Mouse (Mus musculus) heart, postnatal 4 days (tissue): ENCODE measurements around the gene Hist1h4i. TPM values are rescaled to one million over a fixed set of nuclear protein-coding genes. Genes with fewer than 3 reads are reported as not detected.

Experiments
- DNase-seq: peaks from one replicate; pipeline ENCODE4 v3.0.0; 2021
- total RNA-seq, 2 experiments: library from RNA; stranded (reverse); gene quantifications; 2 replicates each; pipeline ENCODE4 v1.2.3; 2021

Gene Hist1h4i
- total RNA-seq, 2 experiments from 2014 or later: 139 to 147 TPM

GRCm38 (mm10) chr13:22008707-22009106 is 32.5 kb downstream of the Hist1h4i start:
- DNase-seq: no peak

- DNase-seq: no peak
Observed at GRCm38 (mm10) chr13:22007872-22008271, 33.3 kb downstream of the Hist1h4i start.

DNA sequence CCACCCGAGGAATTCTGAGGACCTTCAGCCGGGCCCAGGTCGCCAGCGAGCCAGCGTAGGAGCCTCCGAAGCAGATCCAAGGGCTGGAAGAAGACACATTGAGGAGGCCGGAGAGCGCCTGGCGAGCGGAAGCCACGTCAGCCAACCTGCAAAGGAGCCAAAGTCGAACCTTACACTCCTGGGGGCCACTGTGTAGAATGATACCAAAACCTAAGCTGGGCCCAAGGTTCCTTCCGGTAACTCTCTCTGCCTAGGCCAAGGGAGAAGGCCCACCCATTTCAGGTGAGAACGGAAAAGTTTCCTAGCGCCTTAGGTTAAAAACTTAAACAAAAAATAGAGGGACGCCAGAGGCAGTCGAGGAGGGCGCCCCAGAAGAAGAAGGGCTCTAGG is 34.0 kb downstream of the Hist1h4i start:
- no peak for DNase-seq

DNA sequence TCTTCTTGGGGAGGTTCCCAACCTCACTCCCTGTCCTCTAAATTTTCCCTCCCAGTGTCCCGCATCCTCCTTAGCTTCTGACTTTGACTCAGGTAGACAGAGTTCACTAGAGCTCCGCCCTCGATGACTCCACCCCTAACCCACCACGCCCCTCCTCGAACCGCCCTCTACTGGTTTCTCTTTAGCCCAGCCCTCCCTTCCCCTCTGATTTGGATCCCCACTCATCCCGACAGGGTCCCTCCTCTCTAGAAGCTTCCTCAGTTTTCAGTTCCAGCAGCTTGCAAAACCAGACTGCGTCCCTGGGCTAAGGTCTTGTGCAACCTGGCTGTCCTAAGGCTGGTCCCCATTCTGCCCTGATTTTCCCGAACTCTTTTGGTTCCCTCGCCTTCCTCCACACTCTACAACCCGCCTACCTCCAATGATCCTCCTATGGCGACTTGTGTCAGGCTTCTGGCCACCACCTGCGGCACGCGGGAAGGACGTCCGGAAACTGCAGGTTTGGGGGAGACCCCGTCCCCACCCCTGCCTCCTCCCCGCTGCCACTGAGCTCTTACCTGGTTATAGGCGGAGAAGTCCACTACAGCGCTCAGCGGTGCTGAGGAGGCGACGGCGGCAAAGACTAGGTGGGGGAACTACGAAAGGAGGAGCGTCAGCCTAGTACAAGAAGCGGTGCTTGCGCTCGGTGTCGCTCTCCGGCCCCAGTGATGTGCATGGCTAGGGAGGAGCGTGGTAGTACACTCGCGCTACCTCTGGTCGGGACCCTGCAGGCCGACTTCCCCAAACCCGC is 34.6 kb downstream of the Hist1h4i start:
- peak; percentile 47 for DNase-seq

DNA sequence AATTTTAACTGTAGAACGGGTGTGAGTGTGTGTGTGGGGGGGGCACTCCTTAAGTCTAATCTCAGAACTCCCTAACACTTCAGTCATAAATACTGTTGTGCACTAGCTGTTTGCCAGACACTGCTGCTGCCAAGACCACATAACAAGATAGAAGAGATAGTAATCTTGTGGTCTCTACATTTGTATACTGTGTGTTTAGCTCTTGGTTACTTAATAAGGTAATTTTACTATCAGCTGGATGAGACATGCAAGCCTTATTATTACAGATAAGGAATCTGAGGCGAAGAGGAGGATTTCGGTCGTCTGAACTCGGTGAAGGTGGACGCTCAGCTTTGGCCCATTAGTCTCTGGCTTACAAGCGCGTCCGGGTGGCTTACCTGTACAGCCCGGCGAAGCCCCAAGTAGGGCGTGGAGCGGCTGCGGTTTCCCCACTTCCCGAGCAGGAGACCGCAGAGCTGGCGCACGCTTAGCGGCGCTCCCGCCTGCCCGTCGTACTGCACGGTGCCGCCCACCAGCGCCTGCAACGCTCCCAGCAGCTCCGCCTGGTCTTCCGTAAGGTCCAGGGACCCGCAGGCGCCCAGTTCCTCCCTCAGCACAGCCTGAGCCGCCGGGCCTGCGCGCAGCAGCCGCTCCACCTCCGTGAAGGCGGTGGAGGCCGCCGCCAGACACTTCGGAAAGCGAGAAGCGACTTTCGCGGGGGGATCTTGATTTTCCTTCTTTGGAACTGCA is 35.4 kb downstream of the Hist1h4i start:
- DNase-seq: peak; percentile 46

GRCm38 (mm10) chr13:22001823-22002222 is 39.3 kb downstream of the Hist1h4i start:
- DNase-seq: no peak

GRCm38 (mm10) chr13:22001346-22001745 is 39.8 kb downstream of the Hist1h4i start:
- DNase-seq: no peak

DNA sequence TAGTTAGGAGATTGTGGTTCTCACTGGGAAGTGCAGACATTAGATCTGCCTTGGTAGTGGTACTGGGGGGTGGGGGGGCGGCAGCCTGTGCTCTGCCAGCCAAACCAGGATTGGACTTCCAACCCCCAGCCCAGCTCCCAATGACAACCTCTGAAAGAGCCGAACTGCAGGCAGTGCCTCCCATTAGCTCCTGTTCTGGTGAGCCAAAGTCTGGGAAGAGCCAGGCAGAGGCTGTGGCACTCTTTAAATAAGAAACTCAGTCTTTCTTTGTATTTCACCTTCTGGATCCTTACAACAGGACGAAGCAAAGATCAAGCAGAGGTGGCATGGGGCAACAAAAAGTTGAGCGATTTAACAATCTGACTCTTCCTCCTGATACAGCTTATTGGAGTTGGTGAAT is 42.0 kb downstream of the Hist1h4i start:
- DNase-seq: no peak

DNA sequence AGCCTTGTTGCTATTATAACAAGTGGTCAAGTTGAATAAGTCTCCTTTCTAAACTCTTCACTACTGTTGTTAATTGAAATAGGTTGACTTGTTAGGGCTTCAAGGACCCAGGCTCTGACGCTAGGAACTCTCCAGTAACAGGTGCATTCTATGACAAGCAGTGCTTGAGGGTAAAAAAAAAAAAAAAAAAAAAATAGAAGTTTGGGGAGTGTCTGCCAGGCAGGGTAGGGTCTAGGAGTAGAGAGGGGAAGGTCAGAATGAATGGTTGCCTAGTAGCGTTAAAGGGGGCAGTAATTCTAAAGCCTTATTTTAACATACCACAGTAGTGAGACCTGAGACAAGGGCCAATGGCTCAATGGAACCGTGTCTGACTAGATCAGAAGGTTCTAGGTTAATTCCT is 42.8 kb downstream of the Hist1h4i start:
- no peak for DNase-seq

GRCm38 (mm10) chr13:21997821-21998220 is 43.3 kb downstream of the Hist1h4i start:
- no peak for DNase-seq

- no peak for DNase-seq
Observed at GRCm38 (mm10) chr13:21997201-21997820, 43.9 kb downstream of the Hist1h4i start.

GRCm38 (mm10) chr13:21996840-21997185 is 44.3 kb downstream of the Hist1h4i start:
- DNase-seq: no peak

DNA sequence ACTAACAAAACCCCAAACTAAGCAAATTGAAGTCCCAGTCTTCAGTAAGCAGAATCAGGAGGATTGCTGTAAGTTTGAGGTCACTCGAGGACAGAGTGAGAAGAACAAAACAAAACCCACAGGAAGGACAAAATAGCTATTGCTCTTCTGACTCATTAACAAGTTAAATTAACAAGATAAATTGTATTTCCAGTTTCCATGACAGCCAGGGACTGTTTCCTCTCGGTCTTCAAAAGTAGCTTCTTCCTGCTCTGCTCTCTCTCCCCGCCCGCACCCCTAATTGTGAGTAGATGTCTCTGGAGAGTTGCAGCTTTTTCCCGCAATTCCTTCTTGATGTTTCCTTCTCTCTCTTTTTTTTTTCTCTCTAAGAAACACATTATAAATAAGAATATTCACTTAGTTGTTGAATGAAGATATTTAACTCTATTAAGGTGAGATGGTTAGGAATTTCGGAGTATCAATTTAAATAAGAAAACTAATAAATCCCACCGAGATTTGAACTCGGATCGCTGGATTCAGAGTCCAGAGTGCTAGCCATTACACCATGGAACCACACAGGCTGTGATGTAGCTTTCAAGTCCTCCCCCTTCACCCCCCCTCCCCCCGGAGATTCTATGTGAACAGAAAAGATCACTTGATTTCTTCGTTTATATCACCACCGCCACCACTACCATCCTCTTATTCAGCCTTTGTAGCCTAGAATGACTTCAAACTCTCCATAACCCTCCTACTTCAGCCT is 44.9 kb downstream of the Hist1h4i start:
- DNase-seq: no peak

- peak; percentile 47 for DNase-seq
Observed at GRCm38 (mm10) chr13:21995331-21995914, 45.7 kb downstream of the Hist1h4i start.

- DNase-seq: no peak
Observed at GRCm38 (mm10) chr13:21994896-21995295, 46.3 kb downstream of the Hist1h4i start.

- DNase-seq: peak; percentile 28
Observed at GRCm38 (mm10) chr13:21993957-21994738, 47.0 kb downstream of the Hist1h4i start.

- no peak for DNase-seq
Observed at GRCm38 (mm10) chr13:21992550-21992949, 48.6 kb downstream of the Hist1h4i start.
